Mouse (Mus musculus) liver, postnatal 0 days (tissue): ENCODE data around the gene Pex19.
A peak's percentile ranks its signal among the peaks of the same experiment; 100 is the strongest.

ENCODE experiments used
- CTCF ChIP-seq: sonication (generic); IDR thresholded peaks from 2 replicates; pipeline ENCODE4 v1.5.1; 2016; ENCODE audit warnings: antibody characterized with exemption, low read depth
- EP300 ChIP-seq: IDR thresholded peaks from 2 replicates; pipeline ENCODE4 v1.6.1; 2016; ENCODE audit warnings: antibody characterized with exemption, low read depth, mild to moderate bottlenecking

- TF ChIP-seq CTCF (peak; percentile 39; the same call in 1 of the 2 replicates), EP300 (peak; percentile 46; the same call in 1 of the 2 replicates)
Measured at GRCm38 (mm10) chr1:172082101-172082898, 44.3 kb upstream of the Pex19 start, which contains the start of the genes Copa and Ncstn.
